Mouse (Mus musculus): ENCODE results near the gene Cog3.

The Cog3 gene

DNA sequence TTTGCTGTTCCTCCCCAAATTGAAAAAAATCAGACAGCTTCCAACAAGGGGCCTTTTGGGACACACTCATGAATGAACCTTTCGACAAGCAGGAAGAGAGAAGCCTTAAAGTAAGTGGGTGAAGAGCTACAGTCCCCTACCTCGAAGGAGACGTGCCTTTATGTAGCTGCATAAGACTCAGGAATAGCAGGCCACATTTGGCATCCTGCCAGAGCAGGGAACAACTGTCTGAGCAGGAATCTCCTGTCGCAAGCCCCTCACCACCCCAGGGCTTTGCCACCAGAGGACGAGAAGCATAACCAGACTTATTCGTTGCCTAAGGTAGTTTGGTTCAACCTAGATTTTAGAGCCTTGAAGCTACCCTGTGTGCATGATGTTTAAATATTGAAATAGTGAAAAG lies 78.0 kb downstream of the Cog3 start:
- DNase-seq: no peak

DNA sequence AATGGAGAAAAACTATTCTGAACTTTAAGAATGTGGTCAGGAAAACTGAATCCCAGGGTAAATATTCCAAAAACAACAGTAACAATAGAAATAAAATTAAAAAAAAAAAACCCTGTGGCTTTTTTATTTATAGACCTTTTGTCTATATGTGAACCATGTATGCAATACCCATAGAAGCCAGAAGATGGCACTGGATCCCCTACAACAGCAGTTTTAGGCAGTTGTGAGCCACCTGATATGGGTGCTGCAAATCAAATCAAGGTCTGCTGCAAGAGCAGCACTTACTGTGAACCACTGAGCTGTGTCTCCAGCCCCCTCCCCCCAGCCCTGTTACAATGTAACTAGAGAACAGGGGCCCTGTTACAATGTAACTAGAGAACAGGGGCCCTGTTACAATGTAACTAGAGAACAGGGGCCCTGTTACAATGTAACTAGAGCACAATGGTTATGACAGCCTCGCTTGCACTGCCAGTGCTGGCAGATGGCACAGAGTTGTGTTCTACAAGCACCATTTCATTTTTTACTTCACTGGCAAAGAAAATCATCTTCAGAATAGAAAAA lies 85.2 kb downstream of the Cog3 start:
- no peak for DNase-seq

DNA sequence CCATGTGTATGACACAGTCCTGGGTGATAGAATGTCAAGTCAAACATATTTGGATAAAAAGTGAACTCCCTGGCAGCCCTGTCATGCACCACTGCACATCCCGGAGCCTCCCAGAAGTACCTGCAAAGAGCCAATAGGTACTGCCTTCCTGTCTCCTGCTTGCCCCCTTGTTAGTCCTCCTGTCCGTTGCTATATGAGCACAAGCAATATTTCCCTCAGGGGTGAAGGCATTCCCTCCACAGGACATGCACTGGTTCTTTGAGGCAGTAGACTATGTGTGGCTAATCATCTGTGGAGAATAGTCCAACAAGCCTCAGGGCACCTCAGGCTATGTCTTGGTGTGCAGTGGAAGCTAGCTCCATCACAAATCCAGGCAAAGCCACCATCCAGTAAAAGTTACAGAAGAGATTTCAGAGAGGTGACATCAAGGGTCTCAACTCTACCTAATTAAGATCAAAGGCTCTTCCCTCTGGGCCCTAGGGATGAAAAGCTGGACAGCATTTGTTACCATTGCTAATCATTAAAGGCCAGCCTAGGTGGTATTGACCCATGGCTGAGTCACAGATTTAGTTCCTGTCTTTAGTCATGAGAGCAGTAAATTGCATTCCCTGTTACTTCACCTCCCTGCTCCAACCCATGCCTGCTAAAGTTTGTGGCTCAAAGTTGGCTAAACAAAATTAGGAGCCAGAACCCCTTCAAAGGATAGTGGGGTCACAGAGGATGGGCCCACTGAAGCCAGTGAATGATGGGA lies 88.7 kb downstream of the Cog3 start:
- no peak for DNase-seq

DNA sequence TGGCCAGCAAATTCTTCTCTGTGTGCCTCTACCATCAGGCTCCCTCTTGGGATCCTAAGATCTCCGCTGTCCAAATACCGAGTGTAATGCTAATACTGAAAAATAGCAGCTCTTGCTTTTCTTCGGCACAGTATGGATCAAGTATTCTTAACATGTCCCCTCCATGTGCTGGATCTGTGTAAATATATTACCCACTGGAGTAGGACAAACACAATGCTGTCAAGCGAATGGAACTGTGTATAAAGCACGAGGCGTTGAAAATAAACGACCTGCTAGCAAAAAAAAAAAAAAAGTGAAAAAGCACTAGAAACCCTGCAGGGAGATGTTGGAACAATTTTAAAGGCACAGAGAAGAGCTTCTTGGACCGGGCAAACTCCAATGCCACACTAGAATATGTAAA lies 92.8 kb downstream of the Cog3 start:
- no peak for DNase-seq

DNA sequence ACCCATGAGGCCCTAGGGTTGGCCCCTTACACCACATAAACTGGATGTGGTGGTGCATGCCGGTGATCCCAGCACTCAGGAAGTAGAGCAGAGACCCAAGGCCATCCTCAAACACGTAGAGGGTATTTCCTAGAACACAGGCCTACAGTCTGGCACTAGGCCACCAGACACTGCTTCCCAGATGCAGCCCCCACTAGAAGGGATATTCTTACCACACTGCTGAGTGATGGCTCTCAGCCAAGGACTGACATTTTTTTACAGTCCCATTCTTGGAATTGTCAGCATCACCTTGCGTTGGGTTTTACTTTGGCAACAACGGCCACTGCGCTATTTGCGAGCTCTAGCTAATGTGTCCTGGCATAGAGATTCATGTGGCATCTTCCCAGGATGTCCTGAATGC lies 93.4 kb downstream of the Cog3 start:
- no peak for DNase-seq

All from embryo, embryonic 11 days (tissue).